Mouse (Mus musculus) hindbrain, embryonic 13.5 days (tissue): ENCODE results near the gene Ctnnbl1. TPM values are rescaled to one million over a fixed set of nuclear protein-coding genes. Genes with fewer than 3 reads are reported as not detected.

Experiments
- ATAC-seq: fragments of 200-750 bp; cut with Nextera tagmentation; 2 replicates; pipeline ENCODE4 v1.8.0; 2017; ENCODE audit warnings: moderate TSS enrichment; ENCODE audit not compliant: low FRiP score
- H3K27ac ChIP-seq: fragments of 300-500 bp; sonication (generic); 2 replicates; pipeline ENCODE4 v1.5.1; 2015; ENCODE audit warnings: inconsistent platforms, mild to moderate bottlenecking, moderate library complexity
- H3K27me3 ChIP-seq: fragments of 300-500 bp; sonication (generic); 2 replicates; pipeline ENCODE4 v1.6.1; 2015; ENCODE audit warnings: mild to moderate bottlenecking, inconsistent platforms
- H3K36me3 ChIP-seq: fragments of 300-500 bp; sonication (generic); 2 replicates; pipeline ENCODE4 v1.6.1; 2015; ENCODE audit warnings: mild to moderate bottlenecking, inconsistent platforms
- H3K4me1 ChIP-seq: fragments of 300-500 bp; sonication (generic); replicated peaks from 2 replicates; pipeline ENCODE4 v1.6.1; 2015; ENCODE audit warnings: inconsistent platforms
- H3K4me2 ChIP-seq: fragments of 300-500 bp; sonication (generic); 2 replicates; pipeline ENCODE4 v1.6.1; 2015; ENCODE audit warnings: inconsistent platforms, mild to moderate bottlenecking, moderate library complexity
- H3K4me3 ChIP-seq: fragments of 300-500 bp; sonication (generic); 2 replicates; pipeline ENCODE4 v1.5.1; 2015; ENCODE audit warnings: mild to moderate bottlenecking, inconsistent platforms
- H3K9ac ChIP-seq: fragments of 300-500 bp; sonication (generic); 2 replicates; pipeline ENCODE4 v1.6.1; 2015; ENCODE audit warnings: mild to moderate bottlenecking, inconsistent platforms
- H3K9me3 ChIP-seq: fragments of 300-500 bp; sonication (generic); 2 replicates; pipeline ENCODE4 v1.6.1; 2016; ENCODE audit warnings: inconsistent platforms
- WGBS: fragments of 180-500 bp; shearing (Covaris S2); methylation state at CpG from one replicate; pipeline ENCODE4 v1.1.7; 2015; 5-methylcytosine and 5-hydroxymethylcytosine counted together
- polyA plus RNA-seq: library from polyadenylated mRNA; unstranded; fragments of >200 nt; fragmentation: Nextera tagmentation; extraction: Ambion mirVana; gene quantifications from 2 replicates; pipeline ENCODE4 v1.2.1, GENCODE M21; 2015

Ctnnbl1 gene
- polyA plus RNA-seq, 1 experiment from 2014 or later = 70.6 TPM

DNA sequence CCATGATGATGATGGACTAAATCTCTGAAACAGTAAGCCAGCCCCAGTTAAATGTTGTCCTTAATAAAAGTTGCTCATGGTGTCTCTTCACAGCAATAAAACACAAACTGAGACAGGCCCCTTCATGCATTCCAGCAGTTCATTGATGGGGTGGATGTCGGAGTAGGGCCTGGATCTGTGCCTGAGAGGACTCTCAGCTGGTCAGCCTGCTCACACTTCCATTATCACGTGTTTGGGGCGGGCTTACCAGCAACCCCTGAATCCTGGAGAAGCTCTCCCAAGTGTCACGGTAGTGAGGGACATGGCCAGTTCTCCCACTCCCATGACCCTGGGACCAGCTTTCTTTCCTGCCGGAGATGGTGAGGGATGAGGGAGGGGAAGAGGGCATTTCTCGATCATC, 24.5 kb upstream of the Ctnnbl1 start:
- H3K4me3 ChIP-seq = no peak overlapping the region
- no peaks in the 10 kb centered on the region for H3K36me3 ChIP-seq
- WGBS = 85% methylated on average over 6 of the region's 6 CpGs
- 0 out of 2 replicates have a peak, but pooled peaks cover under 1% of the 10 kb centered on the region for H3K27me3 ChIP-seq
- no peaks in the 10 kb centered on the region for H3K9me3 ChIP-seq
- no peak overlapping the region for H3K27ac ChIP-seq
- no peak for ATAC-seq
- H3K4me1 ChIP-seq = peaks cover 48% of the 10 kb centered on the region
- H3K9ac ChIP-seq = no peak overlapping the region
- H3K4me2 ChIP-seq = no peak overlapping the region

DNA sequence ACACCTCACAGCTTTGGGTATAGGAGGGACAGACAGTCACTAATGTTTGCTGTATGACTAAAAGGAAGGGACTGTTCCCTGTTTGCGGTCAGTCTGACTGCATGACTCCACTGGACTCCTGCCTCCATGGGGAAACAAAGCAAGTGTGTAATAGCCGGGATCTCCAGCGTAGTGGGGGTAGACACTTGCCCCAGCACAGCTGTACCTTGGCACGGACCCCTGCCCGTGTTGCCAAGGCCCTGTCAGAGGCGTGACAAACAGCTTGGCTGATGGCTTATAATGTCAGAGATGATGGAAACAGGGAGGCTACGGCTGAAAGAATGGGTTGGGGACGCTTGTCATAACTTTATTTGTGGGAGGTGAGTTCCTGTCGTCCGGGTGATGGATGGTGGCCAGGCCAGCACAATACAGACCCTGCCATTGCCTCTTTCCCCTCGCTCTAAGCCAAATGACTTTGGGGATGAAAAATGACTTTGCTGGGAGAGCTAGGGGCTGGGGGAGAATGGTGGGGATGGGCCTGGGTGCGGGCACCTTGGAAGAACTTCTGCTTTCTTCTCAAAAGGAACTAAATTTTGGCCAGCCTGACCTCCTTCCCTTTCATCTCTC, 21.5 kb upstream of the Ctnnbl1 start:
- H3K27ac ChIP-seq = peak overlapping the region; percentile 55
- H3K27me3 ChIP-seq = no peaks in the 10 kb centered on the region
- H3K4me1 ChIP-seq = peaks cover 37% of the 10 kb centered on the region
- no peak overlapping the region for H3K9ac ChIP-seq
- 0 out of 2 replicates have a peak overlapping the region, but pooled peaks have one; percentile 13 for H3K4me2 ChIP-seq
- no peaks in the 10 kb centered on the region for H3K9me3 ChIP-seq
- ATAC-seq = peak; percentile 75
- no peak overlapping the region for H3K4me3 ChIP-seq
- no peaks in the 10 kb centered on the region for H3K36me3 ChIP-seq
- WGBS = 14% methylated on average over 12 of the region's 12 CpGs

GRCm38 (mm10) chr2:157718441-157718840, 18.8 kb upstream of the Ctnnbl1 start:
- peaks cover 26% of the 10 kb centered on the region for H3K4me1 ChIP-seq
- no peak for ATAC-seq
- 60% methylated on average over 4 of the region's 4 CpGs for WGBS
- H3K9me3 ChIP-seq = no peaks in the 10 kb centered on the region
- H3K27ac ChIP-seq = no peak overlapping the region
- no peak overlapping the region for H3K4me3 ChIP-seq
- no peak overlapping the region for H3K4me2 ChIP-seq
- H3K27me3 ChIP-seq = no peaks in the 10 kb centered on the region
- H3K9ac ChIP-seq = no peak overlapping the region
- no peaks in the 10 kb centered on the region for H3K36me3 ChIP-seq

GRCm38 (mm10) chr2:157723883-157724573, 13.2 kb upstream of the Ctnnbl1 start:
- Histone ChIP-seq H3K4me1 (peaks cover 28% of the 10 kb centered on the region), H3K27ac (peak overlapping the region; percentile 91), H3K4me3 (no peak overlapping the region), H3K9me3 (no peaks in the 10 kb centered on the region), H3K9ac (peak overlapping the region; percentile 36; the same call in 1 of the 2 replicates), H3K36me3 (no peaks in the 10 kb centered on the region), H3K27me3 (no peaks in the 10 kb centered on the region), H3K4me2 (no peak overlapping the region)
- WGBS = 36% methylated on average over 8 of the region's 8 CpGs
- ATAC-seq = peak; percentile 87

DNA sequence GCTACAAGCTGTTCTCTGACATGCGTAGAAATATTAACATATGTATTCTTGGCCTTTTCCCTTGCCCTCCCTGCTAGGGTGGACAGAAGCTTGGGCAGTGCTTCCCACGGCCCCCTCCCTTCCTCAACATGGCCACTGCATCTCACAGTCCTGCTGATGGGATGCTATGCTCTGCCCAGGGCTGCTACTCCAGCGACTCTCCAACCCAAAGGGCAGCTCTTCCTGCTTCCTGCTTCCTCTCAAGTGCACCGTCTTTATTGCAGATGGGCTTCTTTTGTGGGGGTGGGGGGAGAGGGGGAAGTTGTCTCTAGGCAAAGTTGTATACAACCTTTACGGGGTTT, 12.7 kb upstream of the Ctnnbl1 start:
- ATAC-seq = peak; percentile 58
- H3K36me3 ChIP-seq = no peaks in the 10 kb centered on the region
- peak overlapping the region; percentile 91 for H3K27ac ChIP-seq
- WGBS = 48% methylated on average over 5 of the region's 5 CpGs
- H3K4me2 ChIP-seq = no peak overlapping the region
- H3K4me1 ChIP-seq = peaks cover 28% of the 10 kb centered on the region
- no peaks in the 10 kb centered on the region for H3K27me3 ChIP-seq
- H3K9me3 ChIP-seq = no peaks in the 10 kb centered on the region
- H3K4me3 ChIP-seq = no peak overlapping the region
- 0 out of 2 replicates have a peak overlapping the region, but pooled peaks have one; percentile 36 for H3K9ac ChIP-seq

- ATAC-seq = no peak
- no peaks in the 10 kb centered on the region for H3K27me3 ChIP-seq
- H3K4me2 ChIP-seq = no peak overlapping the region
- peaks cover 9% of the 10 kb centered on the region; the same call in 1 of the 2 replicates for H3K36me3 ChIP-seq
- no peak overlapping the region for H3K27ac ChIP-seq
- H3K4me3 ChIP-seq = no peak overlapping the region
- no peak overlapping the region for H3K9ac ChIP-seq
- 83% methylated on average over 7 of the region's 7 CpGs for WGBS
- H3K4me1 ChIP-seq = peaks cover 24% of the 10 kb centered on the region
- H3K9me3 ChIP-seq = no peaks in the 10 kb centered on the region
Measured at GRCm38 (mm10) chr2:157744619-157745018, 7.4 kb downstream of the Ctnnbl1 start.

DNA sequence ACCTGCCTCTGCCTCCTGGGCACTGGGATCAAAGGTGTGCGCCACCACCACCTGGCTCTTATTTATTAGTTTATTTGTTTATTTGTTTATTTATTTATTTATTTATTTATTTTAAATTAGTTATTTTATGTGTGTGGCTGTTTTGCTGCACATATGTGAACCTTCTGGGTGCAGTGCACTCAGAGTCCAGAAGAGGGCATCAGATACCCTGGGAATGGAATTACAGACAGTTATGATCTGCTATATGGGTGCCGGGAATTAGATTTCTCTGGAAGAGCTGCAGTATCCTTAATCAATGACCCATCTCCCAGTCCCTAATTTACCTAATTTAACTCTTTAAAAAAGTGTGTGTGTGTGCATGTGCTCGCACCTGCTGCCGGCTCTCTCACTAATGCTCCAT, 8.5 kb downstream of the Ctnnbl1 start:
- ATAC-seq = no peak
- H3K27ac ChIP-seq = no peak overlapping the region
- H3K36me3 ChIP-seq = peaks cover 9% of the 10 kb centered on the region; the same call in 1 of the 2 replicates
- 100% methylated on average over 4 of the region's 4 CpGs for WGBS
- H3K9me3 ChIP-seq = no peaks in the 10 kb centered on the region
- H3K4me2 ChIP-seq = no peak overlapping the region
- H3K4me1 ChIP-seq = peaks cover 35% of the 10 kb centered on the region
- no peaks in the 10 kb centered on the region for H3K27me3 ChIP-seq
- no peak overlapping the region for H3K4me3 ChIP-seq
- H3K9ac ChIP-seq = no peak overlapping the region

DNA sequence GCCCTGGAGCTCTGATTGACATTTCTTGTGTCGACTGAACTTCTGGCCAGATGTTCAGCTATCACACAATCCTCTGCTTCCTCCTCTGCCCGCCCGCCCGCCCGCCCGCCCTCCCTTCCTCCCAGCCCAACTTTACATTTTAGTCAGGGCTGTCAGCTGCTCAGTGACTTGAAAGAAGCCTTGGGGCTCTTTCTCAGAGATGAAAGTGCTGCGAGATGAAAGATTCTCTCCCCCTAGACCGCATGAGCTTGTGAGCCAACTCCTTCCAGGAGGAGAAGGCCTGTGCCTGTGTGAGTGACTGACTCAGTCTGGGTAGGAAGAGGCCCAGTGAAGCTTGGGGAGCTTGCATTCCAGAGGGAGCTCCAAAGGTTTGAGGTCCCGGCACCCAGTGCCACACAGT, 9.4 kb downstream of the Ctnnbl1 start:
- ATAC-seq = no peak
- H3K4me2 ChIP-seq = no peak overlapping the region
- H3K9ac ChIP-seq = no peak overlapping the region
- peaks cover 37% of the 10 kb centered on the region for H3K4me1 ChIP-seq
- WGBS = 70% methylated on average over 9 of the region's 9 CpGs
- peaks cover 9% of the 10 kb centered on the region; the same call in 1 of the 2 replicates for H3K36me3 ChIP-seq
- H3K27ac ChIP-seq = peak overlapping the region; percentile 64
- H3K4me3 ChIP-seq = no peak overlapping the region
- H3K9me3 ChIP-seq = no peaks in the 10 kb centered on the region
- no peaks in the 10 kb centered on the region for H3K27me3 ChIP-seq

DNA sequence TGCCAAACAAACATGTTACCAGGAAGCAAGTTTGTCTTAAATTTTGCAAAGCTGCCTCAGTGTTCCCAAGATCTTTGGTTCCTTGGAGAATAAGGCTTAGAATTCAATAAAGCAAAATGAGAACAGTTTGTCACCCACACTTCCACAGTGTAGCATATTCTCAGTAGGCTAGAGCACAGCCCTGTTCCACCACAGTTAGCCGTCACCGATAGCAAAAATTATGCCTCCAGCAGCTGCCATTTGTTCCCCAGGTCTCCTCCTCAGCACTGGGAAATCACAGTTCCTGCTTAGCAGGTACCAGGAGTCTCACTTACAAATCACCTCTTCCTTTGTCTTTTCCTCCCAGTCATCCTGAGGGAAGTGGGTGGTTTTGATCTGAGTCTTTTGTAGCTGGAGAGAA, 10.8 kb downstream of the Ctnnbl1 start:
- Histone ChIP-seq H3K36me3 (peaks cover 9% of the 10 kb centered on the region; the same call in 1 of the 2 replicates), H3K27ac (no peak overlapping the region), H3K9me3 (no peaks in the 10 kb centered on the region), H3K9ac (0 out of 2 replicates have a peak overlapping the region, but pooled peaks have one; percentile 0), H3K4me1 (peaks cover 47% of the 10 kb centered on the region), H3K4me2 (no peak overlapping the region), H3K4me3 (no peak overlapping the region), H3K27me3 (no peaks in the 10 kb centered on the region)
- no peak for ATAC-seq
- WGBS = 71% methylated on average over 2 of the region's 2 CpGs

GRCm38 (mm10) chr2:157750481-157750880, 13.3 kb downstream of the Ctnnbl1 start:
- WGBS = 74% methylated on average over 8 of the region's 8 CpGs
- Histone ChIP-seq H3K4me2 (no peak overlapping the region), H3K36me3 (peaks cover 5% of the 10 kb centered on the region; the same call in 1 of the 2 replicates), H3K4me1 (peaks cover 65% of the 10 kb centered on the region), H3K4me3 (no peak overlapping the region), H3K9ac (peak overlapping the region; percentile 49; the same call in 1 of the 2 replicates), H3K27me3 (no peaks in the 10 kb centered on the region), H3K9me3 (no peaks in the 10 kb centered on the region), H3K27ac (peak overlapping the region; percentile 94)
- no peak for ATAC-seq

DNA sequence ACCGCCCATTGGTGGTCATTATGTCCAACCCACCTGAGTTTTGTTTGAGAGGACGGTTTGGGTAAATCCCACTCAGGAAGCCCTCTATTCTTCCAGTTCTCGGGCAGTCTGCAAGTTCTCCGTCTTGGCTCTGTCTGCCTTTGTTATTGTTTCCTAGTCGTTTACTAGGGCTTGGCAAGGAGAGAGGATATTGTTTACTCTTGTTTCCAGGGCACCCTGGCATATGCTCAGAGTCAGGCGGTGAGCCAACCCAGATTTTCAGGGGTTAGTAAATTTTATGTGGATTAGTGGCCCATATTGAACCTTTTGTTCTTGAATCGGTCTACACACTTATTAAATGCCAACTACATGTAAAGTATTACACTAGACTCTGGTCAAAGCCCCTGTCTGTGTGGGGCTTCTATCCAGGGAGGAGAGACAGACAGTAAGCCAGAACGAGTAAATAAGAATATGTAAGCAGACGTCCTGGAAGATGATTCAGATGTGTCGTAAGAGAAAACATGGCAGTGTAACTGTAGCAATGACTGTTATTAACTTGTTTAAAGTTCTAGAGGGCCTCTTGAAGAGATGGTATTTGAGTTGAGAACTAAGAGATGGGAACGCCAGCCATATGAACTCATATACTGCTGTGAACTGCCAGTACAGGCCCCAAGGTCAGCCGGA, 13.9 kb downstream of the Ctnnbl1 start:
- Histone ChIP-seq H3K9me3 (no peaks in the 10 kb centered on the region), H3K27me3 (no peaks in the 10 kb centered on the region), H3K9ac (peak overlapping the region; percentile 61), H3K4me3 (no peak overlapping the region), H3K4me2 (no peak overlapping the region; the same call in 1 of the 2 replicates), H3K36me3 (no peaks in the 10 kb centered on the region), H3K27ac (peak overlapping the region; percentile 94), H3K4me1 (peaks cover 70% of the 10 kb centered on the region)
- WGBS = 67% methylated on average over 12 of the region's 12 CpGs
- ATAC-seq = no peak

DNA sequence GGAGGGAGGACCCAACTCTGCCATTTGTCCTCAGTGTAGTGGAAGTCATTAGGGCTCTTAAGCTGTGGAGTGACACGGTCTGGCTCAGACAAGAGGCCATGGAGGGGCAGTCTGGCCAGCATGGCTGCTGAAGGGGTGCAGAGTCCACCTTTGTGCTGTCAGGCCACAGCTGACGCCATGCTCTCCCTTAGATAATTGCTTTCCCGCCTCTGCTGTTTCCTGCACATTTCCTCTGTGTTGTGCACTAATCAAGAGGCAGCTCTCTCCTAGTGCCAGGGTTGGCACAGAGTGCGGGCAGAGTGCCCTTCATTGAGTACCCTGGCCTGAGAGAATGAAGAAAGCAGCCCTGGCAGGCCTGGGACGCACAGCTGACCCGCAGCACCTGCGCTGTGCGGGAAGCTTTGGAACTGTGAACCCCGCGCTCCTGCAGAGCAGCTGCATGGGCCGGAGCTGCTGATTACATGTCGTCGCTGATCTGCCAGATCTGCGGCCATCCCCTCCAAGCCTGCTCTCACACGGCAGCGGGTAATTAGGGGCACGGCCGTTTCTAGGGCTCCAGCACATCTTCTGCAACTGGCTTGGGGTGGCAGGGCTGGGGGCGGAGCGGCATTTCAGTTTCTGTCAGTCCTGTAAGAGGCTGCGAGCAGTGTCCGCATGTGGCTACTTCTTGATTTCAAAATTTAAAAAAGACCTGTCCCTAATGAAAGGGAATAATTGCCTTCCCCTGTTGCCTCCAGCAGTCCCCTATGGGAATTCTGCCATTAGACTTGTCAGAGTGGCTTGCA, 14.6 kb downstream of the Ctnnbl1 start:
- Histone ChIP-seq H3K9me3 (no peaks in the 10 kb centered on the region), H3K4me1 (peaks cover 69% of the 10 kb centered on the region), H3K9ac (peak overlapping the region; percentile 61), H3K4me2 (peak overlapping the region; percentile 40), H3K27ac (peak overlapping the region; percentile 94), H3K36me3 (no peaks in the 10 kb centered on the region), H3K27me3 (no peaks in the 10 kb centered on the region), H3K4me3 (peak overlapping the region; percentile 5; the same call in 1 of the 2 replicates)
- 41% methylated on average over 22 of the region's 22 CpGs for WGBS
- ATAC-seq = peak; percentile 74
